Mouse (Mus musculus) frontal cortex, adult 2 months (tissue): ENCODE results near the gene Erbb3. TPM values are rescaled to one million over a fixed set of nuclear protein-coding genes. Genes with fewer than 3 reads are reported as not detected.

Source experiments
- DNase-seq, 2 experiments: peaks; one replicate each; pipeline ENCODE4 v3.0.0; 2022; ENCODE audit warnings: low spot score in 1 of 2; ENCODE audit errors: extremely low spot score in 1 of 2
- polyA plus RNA-seq: library from polyadenylated mRNA; depleted of rRNA; stranded (reverse); fragments of >200 nt; gene quantifications from 2 replicates; pipeline ENCODE4 v1.2.3, GENCODE M21; 2012; rRNA removed

The Erbb3 gene
- polyA plus RNA-seq, 1 experiment, result 9.2 TPM

DNA sequence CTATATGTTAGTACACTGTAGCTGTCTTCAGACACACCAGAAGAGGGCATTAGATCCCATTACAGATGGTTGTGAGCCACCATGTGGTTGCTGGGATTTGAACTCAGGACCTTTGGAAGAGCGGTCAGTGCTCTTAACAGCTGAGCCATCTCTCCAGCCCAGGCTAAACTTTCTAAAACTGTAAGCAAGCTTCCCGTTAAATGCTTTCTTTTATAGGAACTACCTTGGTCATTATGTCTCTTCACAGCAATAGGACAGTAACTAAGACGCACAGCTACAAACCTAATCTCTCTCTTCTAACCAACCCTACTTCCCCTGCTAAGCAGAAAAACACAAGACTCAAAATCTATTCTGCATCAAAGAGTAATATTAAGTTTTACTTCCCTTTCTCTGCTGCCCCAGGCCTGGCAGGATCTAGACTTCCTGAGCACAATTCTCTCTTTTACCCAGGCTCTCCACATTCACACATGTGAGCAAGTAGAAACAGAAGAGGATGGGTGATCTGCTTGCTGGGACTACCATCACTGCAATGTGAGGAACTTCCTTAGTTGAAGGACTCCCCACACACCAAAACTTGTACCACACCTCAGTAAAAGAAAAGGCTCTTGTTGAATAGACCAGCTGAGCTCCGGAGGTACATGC is 53.7 kb downstream of the Erbb3 start:
- DNase-seq, result no peak

DNA sequence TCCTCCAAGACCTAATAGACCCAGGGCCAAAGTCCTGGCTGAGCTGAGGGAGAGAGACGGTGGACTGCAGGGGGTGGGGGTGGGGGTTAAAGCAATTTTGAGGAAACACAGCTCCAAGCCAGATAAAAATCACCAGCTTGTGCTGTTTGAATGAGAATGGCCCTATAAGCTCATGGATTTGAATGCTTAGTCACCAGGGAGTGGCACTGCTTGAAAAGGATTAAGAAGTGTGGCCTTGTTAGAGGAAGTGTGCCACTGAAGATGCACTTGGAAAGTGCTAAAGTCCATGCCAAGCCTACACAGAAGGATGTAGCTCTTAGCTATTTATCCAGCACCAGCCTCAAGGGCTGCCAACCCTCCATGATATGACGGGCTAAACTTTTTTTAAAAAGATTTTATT is 54.2 kb downstream of the Erbb3 start:
- DNase-seq, result no peak

DNA sequence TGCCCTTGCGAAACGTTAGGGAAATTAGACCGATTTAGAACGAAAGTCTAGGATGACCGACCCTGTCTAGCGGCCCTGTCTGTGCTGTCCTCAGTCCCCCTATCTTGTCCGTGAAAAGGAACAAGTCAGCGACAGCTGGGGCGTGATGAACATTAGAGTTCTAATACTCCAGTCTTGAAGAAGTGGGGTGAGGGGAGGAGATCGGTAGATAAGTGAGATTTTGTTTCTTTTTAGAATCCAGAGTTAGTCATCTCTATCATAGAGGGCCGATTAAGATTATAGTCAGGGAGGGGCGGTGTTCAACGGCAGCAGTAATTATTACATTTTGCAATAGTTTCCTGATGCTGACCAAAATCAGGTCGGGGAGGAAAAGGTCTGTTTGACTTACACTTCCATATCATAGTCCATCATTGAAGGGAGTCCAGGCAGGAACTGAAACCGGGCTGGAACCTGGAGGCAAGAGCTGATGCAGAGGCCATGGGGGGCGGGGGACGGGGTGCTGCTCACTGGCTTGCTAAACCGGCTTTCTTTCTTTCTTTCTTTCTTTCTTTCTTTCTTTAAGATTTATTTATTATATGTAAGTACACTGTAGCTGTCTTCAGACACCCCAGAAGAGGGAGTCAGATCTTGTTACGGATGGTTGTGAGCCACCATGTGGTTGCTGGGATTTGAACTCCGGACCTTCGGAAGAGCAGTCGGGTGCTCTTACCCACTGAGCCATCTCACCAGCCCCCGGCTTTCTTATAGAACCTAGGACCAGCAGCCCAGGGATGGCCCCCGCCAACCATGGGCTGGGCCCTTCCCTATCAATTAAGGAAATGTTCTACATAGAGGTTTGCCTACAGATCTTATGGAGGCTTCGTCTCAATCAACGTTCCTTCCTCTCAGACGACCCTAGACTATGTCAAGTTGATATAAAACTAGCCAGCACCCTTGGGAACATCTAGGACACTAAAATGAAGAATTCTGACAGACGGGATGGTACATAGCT is 62.8 kb downstream of the Erbb3 start:
- no peak for DNase-seq

DNA sequence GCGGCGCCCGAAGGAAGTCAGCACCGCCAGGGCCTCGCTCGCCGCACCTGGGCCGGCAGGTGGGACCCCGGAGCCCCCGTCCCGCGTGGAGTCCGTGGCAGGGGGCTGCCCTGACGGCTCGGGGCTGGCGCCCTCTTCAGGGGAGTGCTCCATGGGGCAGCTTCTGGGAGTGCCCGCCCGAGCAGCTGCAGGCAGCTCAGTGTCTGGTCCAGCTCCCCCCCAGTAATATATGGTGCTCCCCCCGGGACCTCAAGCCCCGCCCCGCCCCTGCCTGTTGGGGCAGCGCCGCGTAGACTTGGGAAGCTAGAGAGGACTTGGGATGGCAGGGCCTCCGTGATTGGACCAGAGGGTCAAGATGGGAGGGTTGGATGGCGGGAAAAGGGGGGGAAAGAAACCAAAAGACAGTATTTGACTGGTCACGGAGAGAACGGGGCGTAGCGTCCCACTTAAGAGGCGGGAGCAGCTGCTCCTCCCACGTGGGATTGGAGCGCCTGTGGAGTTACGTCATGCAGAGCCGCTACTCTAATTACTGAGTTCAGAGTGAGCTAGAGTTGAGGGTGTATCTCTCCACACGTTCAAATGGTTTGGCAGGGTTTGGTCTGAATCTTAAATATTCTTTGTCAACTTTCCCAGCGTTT is 63.7 kb downstream of the Erbb3 start, which contains the start of gene Esyt1:
TSS of gene Esyt1 (minus strand) at position 201 of the 638 bp plus-strand sequence.
- peak; percentile 91 to 93 for DNase-seq

DNA sequence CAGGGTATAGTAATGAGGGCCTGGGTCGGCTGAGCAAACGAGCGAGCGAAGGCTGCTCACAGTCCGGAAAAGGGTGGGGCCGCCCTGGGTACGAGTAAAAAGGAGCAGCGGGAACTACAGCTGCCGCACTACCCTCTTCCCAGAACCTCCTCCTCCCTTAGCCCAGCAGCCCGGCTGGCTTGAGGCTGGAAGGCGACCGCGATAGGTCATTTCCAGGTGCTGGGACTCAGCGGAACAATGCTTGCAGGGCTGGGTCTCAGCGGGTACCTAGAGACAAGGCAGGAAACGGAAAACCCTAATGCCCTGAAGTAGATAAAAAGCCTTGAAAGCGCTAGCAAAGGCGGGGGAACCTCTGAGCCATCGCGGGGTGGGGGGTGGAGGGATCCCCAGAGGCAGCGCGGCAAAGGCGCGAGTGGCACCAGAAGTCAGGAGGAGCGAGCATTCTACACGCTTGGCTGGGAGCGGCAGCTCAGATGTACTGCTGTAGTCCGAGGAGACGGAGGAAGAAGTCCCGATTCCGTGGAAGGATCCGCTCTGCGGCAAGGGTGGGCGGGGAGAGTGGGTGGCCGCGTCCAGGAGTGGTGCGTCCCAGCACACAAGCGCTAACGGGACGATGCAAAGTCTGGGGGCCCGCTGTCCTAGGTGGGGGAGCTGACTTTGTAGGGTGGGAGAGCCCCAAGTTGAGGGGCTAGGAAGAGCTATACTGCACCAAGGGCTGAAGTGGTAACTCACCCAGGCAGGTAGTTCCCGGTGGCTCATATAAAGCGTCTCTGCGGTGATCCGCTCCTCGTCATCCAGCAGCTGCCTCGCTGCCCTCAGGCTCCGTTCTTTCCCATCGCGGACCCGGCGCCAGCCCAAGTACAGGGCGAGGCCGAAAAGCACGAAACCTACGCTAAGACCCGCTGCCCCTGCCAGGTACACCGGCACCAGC is 64.5 kb downstream of the Erbb3 start:
- DNase-seq, result peak in 1 of 2 experiments; percentile 54

DNA sequence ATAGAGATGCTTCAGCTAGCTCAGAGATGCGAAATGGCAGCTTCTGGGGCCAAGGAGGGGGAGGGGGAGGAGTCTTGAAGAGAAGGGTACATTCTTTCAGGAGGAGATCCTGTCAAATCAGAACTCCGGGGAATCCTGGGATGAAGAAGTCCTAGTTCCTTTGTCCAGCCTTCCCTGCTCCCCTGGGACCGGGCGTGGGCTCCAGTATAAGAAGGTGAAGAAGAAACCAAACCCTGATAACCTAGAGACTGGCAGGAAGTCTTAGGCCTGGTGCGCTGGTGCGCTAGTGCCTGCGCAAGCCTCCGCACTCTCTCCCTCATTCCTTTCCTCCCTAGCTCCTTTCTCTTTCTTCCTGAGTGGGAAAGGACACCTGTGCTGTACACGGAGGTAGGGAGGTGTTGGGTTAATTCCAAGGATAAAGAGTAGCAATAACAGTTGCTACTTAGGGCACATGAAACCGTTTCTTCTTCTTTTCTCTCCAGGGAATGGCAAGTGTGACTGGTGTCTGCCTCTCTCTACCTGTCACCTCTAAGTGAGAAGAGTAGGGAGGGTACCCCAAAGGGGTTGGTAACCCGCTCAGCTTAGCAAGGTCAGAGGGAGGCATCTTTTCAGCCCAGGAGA is 65.2 kb downstream of the Erbb3 start:
- no peak for DNase-seq

DNA sequence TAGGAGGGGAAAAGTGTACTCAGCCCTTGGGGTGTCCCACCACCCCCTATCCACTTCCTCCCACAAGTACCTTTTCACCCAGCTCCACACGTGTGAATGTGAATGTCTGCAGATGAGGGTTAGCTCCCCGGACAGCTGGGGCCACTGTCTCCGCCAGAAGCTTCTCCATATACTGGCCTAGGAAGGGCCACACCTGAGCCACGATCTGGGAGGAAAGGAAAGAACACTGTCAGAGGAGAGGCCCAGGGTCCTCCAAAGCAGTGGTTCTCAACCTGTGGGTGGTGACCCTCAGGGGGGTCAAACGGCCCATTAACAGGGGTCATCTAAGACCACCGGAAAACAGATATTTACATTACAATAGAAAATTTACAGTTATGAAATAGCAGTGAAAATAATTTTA is 67.1 kb downstream of the Erbb3 start:
- DNase-seq, result no peak

DNA sequence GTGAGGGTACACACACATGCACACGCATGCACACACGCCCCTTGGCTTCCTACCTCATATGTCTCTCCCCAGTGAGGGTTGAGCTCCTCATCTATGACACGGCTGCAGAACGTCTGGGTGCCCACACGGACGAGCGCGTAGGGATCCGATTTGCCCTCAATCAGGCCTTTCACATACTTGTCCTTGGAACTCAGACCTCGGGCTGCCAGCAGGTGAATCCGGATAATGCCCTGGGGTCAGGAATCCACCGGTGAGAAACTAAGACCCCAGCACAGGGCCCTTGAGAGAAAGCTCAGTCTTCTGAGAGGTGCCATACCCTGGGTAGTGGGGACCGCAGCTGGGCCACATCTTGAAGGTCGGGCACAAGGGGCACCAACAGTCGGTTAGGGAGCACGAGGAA is 68.9 kb downstream of the Erbb3 start:
- DNase-seq, result no peak

DNA sequence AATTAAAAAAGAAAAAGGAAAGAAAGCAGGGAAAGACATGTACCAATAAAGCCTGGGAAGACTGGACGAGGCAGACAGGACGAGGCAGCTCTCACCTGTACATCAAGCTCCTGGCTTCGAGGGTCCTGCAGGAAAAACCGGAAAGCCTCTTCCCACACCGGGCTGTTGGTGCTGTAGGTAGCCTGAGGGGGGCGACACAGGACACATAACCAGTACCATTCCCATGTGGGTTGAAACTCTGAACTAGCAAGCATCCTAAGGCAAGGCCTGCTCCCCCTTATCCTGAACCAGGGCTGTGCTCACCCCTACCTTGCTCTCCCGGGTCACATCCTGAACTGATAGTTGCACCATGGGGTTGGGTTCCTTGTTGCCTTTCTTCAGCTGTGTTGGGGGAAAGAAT is 70.6 kb downstream of the Erbb3 start:
- peak in 1 of 2 experiments; percentile 57 for DNase-seq

Other genes starting within 250 kb of the Erbb3 start
- 89.1 and 94.8 TPM in 2 replicates for gene Coq10a, start 220.7 kb downstream of the Erbb3 start, polyA plus RNA-seq
- gene Ankrd52, start 212.5 kb downstream of the Erbb3 start, polyA plus RNA-seq, result 31.9 and 32.6 TPM in 2 replicates
- 0.36 and 0.46 TPM in 2 replicates for gene Slc39a5, start 188.4 kb downstream of the Erbb3 start, polyA plus RNA-seq
- 75.0 and 80.7 TPM in 2 replicates for gene Nabp2, start 178.2 kb downstream of the Erbb3 start, polyA plus RNA-seq
- gene Rnf41, start 178.0 kb downstream of the Erbb3 start, polyA plus RNA-seq, result 75.5 and 76.2 TPM in 2 replicates
- 219 and 255 TPM in 2 replicates for gene Smarcc2, start 130.4 kb downstream of the Erbb3 start, polyA plus RNA-seq
- 1,313 and 1,322 TPM in 2 replicates for gene Myl6, start 95.5 kb downstream of the Erbb3 start, polyA plus RNA-seq
- 24.7 and 27.5 TPM in 2 replicates for gene Myl6b, start 91.0 kb downstream of the Erbb3 start, polyA plus RNA-seq
- 8.3 and 9.8 TPM in 2 replicates for gene Esyt1, start 63.8 kb downstream of the Erbb3 start, polyA plus RNA-seq
- 11.3 and 12.2 TPM in 2 replicates for gene Zc3h10, start 41.9 kb downstream of the Erbb3 start, polyA plus RNA-seq
- 1,933 and 2,601 TPM in 2 replicates for gene Rpl41, start 40.3 kb downstream of the Erbb3 start, polyA plus RNA-seq
- gene Pa2g4, start 23.7 kb downstream of the Erbb3 start, polyA plus RNA-seq, result 72.3 and 78.6 TPM in 2 replicates
- 396 and 476 TPM in 2 replicates for gene Rps26, start 37.1 kb upstream of the Erbb3 start, polyA plus RNA-seq
- gene Ikzf4, start 56.3 kb upstream of the Erbb3 start, polyA plus RNA-seq, result 11.1 and 11.6 TPM in 2 replicates
- 12.9 and 13.4 TPM in 2 replicates for gene Suox, start 84.4 kb upstream of the Erbb3 start, polyA plus RNA-seq
- 114 and 118 TPM in 2 replicates for gene Rab5b, start 106.6 kb upstream of the Erbb3 start, polyA plus RNA-seq
- 0.80 and 0.98 TPM in 2 replicates for gene Pmel, start 114.5 kb upstream of the Erbb3 start, polyA plus RNA-seq
- 4.9 and 6.0 TPM in 2 replicates for gene Cdk2, start 115.4 kb upstream of the Erbb3 start, polyA plus RNA-seq
- gene Dgka, start 155.2 kb upstream of the Erbb3 start, polyA plus RNA-seq, result 14.8 and 15.6 TPM in 2 replicates
- gene Pym1, start 158.2 kb upstream of the Erbb3 start, polyA plus RNA-seq, result 38.3 and 44.6 TPM in 2 replicates
- 2.4 and 3.4 TPM in 2 replicates for gene Mmp19, start 201.3 kb upstream of the Erbb3 start, polyA plus RNA-seq
- gene Dnajc14, start 214.4 kb upstream of the Erbb3 start, polyA plus RNA-seq, result 24.2 and 25.3 TPM in 2 replicates
- 21.8 and 22.3 TPM in 2 replicates for gene Tmem198b, start 214.7 kb upstream of the Erbb3 start, polyA plus RNA-seq
- 55.8 and 69.0 TPM in 2 replicates for gene Sarnp, start 227.7 kb upstream of the Erbb3 start, polyA plus RNA-seq
- 15.3 and 17.3 TPM in 2 replicates for gene Ormdl2, start 232.0 kb upstream of the Erbb3 start, polyA plus RNA-seq